Mouse (Mus musculus): ENCODE results near the gene Ddr1.

The Ddr1 gene

DNA sequence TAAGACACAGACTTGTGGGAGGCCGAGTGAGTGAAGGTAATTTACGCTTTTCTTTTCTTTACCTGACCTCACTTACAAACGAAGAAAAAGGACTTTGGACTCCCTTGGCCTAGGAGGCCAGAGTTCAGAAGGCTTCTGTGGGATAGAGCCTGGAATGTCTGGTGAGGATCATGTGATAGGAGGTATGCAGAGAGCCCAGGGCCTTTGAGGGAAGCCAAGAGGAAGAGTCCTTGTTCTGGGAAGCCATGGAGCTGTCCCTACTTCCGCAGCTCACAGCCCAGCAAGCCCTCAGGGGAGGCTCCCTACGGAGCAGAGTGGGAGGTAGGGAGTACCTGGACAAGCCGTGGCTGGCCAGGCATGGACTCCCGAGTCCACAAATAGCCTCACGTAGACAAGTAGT lies 17.3 kb upstream of the Ddr1 start:
- DNase-seq (ENCODE audit: low spot score) = no peak

DNA sequence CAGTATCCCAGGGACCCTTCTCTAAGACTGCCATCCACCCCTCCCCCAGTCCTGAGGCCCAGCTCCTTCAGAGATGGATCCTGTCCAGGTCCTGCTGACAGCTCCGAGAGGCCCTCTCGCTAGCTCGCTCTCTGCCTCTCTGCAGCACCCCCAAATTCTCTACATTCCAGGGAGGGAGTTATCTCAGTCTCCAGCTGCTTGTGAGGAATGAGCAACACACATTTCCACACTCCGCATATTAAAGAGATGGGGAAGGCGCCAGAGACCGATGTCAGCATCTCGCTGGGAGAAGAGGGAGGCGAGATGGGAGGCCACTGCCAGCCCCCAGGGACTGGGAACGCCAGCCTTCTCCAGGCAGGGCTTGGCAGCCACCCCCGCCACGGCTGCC lies 15.9 kb upstream of the Ddr1 start:
- DNase-seq (ENCODE audit: low spot score) = peak; percentile 36

DNA sequence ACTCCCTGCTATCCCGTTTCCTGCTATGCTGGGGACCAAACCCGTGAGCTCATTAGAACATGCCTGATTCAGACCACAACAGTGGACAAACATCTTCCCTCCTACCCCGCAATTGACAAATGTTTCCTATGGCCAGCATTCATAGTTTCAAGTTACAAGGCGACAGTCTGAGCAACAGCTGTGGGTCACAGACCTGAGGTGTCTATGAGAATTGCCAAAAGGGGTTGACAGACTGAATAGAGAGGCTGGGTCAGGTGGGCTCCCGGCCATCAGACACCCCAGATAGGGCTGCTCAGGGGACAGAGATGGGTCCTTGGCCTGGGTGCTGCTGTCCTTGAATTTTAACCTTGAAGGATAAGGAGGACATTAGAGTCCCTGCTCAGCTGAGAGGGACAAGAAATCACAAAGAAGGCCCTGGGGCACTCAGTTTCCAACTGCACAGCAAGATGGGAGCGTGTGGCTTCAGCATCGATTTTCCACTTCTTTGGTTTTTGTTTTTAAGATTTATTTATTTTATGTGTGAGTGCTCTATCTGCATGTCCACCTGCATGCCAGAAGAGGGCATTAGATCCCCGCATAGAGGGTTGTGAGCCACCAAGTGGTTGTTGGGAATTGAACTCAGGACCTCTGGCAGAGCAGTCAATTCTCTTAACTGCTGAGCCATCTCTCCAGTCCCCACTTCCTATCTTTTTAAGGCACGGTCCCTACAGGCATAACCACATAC lies 15.4 kb upstream of the Ddr1 start:
- DNase-seq (ENCODE audit: low spot score) = no peak

DNA sequence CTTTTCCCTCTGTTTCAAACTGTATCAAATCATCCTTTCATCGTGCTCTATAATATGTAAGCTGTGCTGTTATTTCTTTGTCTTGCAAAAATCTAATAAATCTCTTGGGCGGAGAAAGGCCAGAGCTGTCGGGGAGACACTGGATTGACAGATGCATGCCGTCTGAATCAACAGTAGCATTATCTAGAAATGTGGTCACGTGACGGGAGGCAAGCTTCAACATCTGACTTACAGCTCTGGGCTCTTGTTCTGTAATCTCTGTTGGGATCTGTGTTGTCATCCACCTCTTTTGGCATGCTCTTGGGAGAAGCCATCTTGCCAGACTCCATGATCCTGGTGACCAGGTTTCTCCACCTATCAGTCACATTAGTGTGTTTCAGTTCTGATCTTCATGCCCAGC lies 12.7 kb upstream of the Ddr1 start:
- DNase-seq (ENCODE audit: low spot score) = no peak

DNA sequence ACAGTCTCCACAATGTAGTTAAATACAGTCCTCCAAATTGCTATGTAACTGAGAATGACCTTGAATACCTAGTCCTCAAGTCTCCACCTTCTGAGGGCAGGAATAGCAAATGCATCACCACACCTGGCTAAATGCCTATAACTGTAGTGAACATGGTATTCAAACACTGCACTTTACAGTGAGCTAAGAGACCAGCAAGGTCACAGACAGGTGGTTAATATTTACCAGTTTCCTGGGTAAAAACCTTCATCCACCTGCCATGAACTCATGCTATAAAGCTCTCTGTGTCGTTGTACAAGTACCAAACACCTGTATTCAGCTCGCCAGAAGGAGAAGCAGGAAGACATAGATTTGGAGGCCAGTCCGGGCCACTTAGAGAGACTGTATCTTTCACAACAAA lies 11.7 kb upstream of the Ddr1 start:
- DNase-seq (ENCODE audit: low spot score) = no peak

DNA sequence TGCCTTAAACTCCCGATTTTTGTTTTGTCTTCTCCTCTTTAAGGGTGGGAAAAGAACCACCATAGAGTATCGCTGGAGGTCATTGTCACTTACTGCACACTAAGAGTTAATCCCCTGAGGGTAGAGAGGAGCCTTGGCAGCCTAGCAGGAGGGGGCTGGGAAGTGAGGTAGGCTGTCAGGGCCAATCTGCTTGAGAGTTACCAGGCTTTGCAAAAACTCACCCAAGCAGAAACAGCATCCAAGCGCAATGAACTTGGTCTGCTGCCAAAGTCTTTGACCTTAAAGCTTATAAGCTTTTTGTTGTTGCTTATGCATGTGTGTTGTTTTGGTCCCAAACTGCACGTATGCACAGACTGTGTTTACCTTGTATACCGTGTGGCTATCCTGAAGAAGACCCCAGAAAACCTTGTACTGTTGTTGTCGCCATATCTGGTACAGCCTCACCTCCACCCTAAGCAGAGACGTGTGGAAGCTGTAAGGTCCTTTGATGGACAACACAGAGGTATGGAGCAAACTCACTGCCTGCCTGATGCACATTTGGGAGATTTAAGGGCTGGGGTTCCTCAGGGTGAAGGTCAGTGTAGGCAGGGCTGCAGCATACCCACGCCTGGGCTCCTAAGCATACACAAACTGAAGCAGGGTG lies 6.4 kb upstream of the Ddr1 start:
- peak; percentile 62 for DNase-seq (ENCODE audit: low spot score)

DNA sequence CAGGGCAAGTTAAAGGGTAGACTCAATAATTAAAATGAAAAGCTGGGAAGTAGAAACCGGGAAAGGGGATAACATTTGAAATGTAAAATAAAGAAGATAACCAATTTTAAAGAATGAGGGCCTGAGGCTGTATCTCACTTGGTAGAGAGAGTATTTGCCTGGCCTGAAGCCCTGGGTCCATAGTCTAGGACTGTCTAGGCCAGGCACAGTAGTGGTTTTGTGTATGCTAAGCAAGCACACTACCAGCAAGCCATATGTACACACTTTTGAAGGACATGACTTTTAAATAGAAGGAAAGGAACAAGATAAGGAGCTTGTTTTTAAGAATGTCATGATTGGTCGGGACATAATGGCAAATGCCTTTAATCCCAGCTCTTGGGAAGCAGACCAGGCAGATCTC lies 4.2 kb upstream of the Ddr1 start:
- no peak for DNase-seq (ENCODE audit: low spot score)

DNA sequence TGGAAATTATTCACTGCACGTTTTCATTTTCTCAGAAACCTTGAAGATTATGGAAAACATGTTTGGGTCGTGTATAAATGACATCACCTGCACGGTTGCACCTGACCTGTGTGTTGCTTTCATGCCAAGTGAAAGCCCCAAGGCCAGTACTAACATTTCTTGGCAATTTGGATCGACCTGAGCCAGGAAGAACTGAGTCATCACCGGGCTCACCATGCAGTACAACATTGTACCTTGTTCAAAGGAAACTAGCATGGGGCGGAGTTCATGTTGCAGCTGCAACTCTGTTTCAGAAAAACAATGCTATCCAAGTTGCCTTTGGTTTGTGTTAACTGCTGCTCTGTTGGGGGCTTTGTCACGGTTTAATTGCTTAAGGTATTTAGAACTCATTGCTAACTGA lies 3.5 kb upstream of the Ddr1 start:
- no peak for DNase-seq (ENCODE audit: low spot score)

DNA sequence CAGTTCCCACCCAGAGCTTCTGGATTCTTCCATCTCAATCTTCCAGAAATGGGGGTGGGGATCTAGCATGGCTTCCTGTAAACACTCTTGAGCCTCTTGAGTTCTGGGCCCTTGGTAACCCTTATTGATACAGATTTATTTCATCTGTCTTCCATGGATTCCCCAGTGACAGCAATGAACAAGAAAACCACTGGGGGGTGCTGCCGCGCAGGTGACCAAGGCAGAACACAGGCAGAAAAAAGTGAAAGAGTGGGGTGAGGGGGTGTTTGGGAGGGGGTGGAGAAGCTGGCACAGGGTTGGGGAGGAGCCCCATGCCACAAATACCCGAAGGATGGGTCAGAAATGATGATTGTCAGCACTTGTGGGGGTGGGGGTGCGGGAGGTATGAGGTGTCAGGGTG lies 1.4 kb upstream of the Ddr1 start:
- peak; percentile 56 for DNase-seq (ENCODE audit: low spot score)

DNA sequence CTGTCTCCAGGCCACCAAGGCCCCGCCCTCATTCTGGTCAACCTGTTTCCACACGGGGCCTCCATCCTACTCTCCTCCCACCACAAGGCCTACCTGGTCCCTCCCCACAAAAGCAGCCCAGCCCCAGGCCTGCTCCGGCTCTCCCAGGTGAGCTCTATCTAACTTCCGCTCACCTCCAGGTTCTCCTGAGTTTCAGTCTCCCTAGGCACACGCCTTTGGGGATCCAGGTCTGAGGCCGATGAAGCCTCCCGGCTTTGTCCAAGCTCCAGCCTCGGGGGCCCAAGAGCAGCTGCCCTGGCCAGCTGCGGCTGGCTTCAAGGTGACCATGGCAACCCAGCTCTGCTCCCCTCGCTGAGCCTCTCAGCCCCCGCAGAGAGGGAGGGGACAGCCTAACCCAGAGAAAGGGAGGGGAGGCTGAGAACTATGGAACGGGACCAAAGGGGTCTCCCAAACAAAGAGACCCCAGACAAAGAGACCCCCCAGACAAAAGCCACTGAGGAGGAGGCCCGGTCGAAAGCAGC lies 610 bp downstream of the Ddr1 start:
- peak; percentile 93 for DNase-seq (ENCODE audit: low spot score)

DNA sequence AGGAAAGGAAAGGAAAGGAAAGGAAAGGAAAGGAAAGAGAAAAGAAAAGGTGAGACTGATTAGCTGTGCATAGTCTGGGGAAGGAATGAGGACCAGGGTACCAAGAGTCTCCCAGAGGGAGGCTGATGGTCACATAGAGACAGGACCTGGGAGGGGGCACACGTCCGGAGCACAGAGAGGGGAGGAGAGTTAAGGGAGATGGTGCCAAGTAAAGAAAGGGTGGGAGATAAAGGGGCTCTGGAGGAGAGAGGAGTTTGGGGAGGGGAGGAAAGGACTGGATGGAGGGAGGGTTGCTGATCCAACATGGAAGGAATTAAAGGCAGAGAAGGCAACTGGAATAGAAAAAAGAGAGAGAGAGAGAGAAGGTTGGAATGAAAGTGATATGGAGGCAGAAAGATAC lies 1.4 kb downstream of the Ddr1 start:
- peak; percentile 23 for DNase-seq (ENCODE audit: low spot score)

DNA sequence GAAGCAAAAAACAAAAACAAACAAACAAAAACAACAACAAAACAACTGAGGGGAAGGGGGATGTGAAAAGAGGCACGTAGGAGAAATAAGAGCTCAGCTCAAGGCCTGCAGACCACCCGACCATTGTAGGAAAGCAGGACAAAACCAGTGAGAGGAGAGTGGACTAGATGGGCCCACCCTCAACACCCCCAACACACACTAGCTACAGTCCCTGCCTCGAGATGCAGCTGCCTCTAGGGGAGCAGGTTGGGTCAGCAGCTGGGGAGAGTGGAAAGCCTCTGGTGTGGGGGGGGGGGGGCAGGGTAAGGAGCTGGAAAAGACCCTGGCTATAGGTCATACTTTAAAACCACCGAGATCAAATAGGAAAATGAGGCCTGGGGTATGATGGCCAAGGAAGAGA lies 1.8 kb downstream of the Ddr1 start:
- peak; percentile 41 for DNase-seq (ENCODE audit: low spot score)

DNA sequence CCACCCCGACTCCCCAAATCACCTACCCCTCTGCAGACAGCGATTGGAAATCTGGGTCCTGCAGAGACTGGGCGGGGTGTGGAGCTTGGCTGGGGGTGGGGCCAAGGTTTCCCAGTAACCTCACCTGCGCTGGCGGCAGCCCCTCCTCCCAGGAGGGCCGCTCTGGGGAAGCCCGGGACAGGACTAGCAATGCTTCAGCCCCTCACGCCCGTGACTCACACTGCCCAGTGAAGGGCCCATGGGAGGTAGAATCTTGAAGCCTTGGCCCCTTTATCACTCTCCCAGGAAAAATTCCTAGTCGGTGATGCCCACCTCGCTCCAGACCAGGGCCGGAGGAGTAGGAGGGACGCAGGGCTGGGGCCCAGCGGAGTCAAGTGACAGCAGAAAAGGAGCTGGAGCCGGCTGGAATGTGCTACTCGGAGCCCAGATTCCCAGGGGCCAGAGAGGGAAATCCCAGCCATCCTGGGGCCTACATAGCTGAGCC lies 2.4 kb downstream of the Ddr1 start:
- peak; percentile 63 for DNase-seq (ENCODE audit: low spot score)

DNA sequence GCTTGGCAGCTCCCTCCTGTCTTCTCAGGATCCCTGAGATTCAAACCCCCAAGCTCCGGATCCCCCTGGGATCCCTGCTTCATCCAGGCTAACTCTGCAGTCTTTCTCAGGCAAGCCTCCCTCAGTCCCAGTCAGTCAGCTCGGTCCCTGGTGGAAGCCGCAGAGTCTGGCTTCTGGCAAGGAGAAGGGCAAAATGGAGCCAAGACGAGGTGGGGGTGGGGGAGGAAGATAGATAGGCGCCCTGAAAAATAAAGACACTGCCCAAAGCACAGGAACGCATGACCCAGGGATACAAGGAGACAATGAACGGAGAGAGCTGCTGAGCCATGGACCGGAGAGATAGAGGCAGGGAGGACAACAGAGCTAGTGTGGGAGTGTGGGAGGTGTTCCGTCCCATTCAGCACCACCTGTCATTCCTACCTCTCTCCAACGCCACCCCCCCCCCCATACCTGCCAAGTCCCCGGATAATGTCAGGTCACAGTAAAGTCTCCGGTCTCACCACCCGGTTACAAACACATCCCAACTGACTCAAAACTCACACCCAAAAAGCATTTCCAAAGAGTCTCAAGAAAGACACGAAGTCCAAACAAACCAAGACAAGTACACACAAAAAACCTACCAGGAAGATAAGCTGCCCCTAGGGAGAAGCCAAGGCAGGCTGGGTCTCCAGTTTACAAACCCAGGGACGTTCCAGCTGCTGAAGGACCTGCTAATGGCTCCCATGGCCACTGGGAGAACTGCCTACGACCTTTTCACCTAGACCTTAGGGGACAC lies 3.0 kb downstream of the Ddr1 start:
- peak; percentile 50 for DNase-seq (ENCODE audit: low spot score)

DNA sequence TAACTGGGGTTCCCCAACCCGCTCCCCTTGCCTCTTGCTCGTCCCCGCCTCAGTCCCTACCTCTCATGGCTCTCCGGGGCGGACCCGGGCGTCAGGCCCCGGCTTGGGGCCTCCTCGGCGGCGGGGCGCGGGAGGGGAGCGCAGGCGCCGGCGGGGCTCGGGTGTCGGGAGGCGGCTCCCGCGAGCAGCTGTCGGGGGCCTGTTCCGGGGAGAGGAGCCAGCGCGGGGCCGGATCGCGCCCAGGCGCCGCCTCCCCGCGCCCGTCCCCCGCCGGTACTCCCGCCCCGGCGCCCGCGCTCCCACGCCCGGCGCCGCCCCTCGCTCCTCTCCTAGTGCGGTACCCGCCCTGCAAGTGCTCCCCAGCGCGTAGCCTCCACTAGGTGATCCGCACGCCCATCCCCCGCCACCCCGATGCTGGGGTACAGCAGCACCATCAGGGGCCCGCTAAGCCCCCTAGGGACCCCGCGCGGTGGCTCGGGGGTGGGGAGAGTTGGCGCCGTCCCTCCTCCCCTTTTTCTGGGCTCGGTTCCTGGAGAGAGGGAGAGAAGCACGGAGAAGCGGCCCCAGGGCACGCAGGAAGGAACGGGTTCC lies 4.0 kb downstream of the Ddr1 start:
- DNase-seq (ENCODE audit: low spot score) = peak; percentile 66

DNA sequence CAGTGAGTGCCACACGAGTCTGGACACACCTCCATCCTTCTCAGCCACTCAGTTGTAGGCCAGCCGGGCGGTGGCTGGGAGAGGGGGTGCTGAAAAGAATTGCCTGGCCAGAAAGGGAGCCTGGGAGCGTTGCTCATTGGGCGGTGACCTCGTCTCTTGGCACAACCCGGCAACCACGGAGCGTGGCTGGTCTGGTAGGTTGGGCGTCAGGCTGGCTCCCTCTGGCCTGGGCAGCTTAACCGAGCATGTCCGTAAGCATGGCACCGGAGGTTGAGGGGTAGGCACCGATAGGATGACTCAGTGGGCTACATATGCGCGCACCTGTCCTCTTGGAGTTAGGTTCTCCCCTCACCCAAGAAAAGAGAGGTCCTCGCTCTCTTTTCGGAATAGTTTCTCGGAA lies 4.5 kb downstream of the Ddr1 start:
- peak; percentile 55 for DNase-seq (ENCODE audit: low spot score)

DNA sequence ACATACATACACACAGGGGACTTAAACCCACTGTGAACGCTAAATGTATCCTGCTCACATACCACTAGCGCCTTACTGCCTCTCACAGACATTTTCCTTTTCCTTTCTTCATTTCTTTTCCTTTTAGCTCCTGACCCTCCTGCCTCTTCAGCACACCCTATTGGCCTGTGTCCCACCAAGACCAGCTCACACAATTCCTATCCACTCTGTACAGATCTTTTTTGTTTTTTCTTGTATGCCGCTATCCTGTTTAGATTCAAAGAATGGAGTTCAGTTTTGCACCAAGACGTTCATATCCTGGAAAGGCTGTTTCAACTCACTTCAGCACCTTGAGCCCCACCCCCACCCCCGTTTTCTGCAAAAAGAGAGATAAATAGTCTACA lies 5.9 kb downstream of the Ddr1 start:
- no peak for DNase-seq (ENCODE audit: low spot score)

DNA sequence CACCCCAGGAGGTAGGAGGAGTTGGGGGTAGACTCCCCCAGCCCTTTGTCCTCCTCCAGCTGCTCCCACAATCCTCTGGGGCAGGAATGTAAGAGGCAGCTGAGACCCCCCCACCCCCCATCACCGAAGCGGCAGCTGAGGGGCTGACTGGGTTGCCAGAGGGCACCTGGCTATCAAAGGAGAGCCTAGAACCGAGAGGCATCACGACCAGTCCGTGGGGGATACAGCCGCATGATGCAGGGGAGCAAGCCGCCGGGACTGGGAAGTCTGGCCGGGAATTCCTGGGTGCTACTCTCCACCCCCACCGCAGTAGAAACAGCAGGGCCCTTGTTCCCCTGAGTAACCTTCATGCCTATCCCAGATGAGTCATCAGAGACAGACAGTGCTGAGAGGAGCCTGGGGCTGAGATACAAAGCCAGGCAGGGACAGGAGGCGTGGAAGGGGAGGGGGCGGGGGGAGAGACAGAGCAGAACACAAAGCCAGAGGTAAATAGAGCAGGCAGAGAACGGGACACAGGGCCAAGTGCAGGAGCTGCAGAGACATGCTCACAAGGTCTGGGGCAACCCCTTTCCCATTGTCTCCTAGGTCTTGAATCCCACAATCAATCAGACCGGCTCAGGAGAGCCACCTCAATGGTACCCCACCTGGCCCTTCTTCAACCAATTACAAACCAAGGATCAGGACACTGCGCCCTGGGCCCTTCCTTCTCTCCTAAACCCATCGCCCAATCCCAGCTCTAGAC lies 6.5 kb downstream of the Ddr1 start:
- DNase-seq (ENCODE audit: low spot score) = peak; percentile 77

DNA sequence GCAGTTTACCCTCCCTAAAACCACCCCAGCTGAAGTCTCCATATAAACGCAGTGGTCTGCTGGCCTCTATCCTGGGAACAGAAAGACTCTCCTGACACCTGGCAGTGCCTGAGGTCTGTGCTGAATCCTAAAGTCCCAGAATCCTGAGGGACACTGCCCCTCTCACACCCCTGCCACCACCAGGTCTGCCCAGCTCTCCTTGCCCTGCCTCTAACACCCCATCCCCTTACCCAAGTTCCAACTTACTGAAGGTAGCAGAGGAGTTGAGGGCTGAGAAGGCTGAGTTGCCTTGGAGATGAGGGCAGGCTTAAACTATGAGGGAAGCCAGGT lies 7.0 kb downstream of the Ddr1 start:
- no peak for DNase-seq (ENCODE audit: low spot score)

DNA sequence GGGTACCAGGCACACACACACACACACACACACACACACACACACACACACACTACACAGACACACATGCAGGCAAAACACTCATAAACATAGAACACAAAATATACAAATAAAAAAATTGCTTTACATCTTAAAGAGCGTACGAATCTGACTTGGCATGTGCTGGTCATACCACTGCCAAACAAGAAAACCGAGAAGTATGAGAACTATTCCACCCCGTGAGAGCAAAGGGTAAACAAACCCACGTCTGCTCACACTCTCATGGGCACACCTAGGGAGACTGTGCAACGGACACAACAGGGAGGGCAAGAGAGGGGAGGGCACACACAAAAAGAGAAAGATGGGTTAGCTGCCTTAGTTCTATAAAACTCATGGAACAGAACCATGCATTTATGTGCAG lies 7.7 kb downstream of the Ddr1 start:
- DNase-seq (ENCODE audit: low spot score) = no peak

DNA sequence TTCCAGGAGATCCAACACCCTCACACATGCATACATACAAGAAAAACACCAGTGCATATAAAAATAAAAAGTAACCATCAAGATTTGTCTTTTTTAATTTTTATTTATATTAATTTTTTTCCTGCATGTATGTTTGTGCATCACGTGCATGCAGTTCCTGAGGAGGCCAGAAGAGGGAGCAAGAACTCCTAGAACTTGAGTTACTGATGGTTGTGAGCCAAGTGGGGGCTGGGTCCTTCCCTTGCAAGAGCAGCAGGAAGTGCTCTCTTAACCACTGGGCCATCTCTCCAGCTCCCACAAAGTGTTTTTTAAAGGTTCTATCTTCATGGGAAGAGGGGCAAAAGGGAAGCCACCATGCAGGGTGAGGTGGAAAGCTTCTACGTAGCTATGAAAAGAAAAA lies 9.1 kb downstream of the Ddr1 start:
- peak; percentile 53 for DNase-seq (ENCODE audit: low spot score)

DNA sequence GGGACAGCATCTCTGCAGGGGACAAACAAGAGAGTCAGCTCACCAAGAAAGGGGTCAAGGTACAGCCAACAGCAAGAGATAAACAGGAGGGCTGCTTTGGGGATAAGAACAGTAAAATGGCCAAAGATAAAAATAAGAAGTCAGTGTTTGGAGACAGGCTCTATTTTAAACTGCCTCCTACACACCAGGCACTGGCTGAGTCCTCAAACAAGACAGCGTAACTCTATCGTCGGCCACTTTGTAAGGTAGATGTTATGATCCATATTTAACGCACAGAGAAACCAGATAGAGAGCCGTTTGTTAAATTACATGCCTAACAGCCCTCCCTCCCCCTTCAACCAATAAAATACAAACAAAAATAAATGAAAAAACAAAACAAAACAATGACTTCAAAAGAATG lies 10.5 kb downstream of the Ddr1 start:
- DNase-seq (ENCODE audit: low spot score) = no peak
